Mouse (Mus musculus): Measurements from ENCODE around the gene Frmd5. TPM values are rescaled to one million over a fixed set of nuclear protein-coding genes. Genes with fewer than 3 reads are reported as not detected.
A peak's percentile ranks its signal among the peaks of the same experiment; 100 is the strongest.
"Not testable (repeated sequence)": the region's sequence is repeated elsewhere in the genome, so short reads cannot be mapped to it uniquely, and the experiment has no call there.

The Frmd5 gene
- polyA plus RNA-seq, 1 experiment from 2014 or later = 26.6 TPM

DNA sequence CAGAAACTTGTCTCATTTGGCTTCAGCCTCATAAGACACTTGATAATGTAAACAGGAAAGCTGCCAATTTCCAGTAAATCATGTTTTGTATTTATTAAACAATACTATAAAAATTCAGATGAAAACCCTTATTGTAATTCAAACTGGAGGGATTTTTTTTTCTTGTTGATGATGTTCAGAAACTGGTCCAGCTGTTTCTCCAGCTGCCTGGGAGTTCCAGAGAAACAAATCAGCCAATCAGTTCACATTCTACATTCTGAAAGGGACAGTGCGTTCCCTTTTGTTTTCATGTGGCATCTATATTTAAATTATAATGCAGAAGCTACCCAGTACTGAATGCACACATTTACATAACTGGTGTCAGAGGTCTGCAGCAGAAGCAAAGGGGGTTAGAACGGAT, 19.3 kb upstream of the Frmd5 start:
- Histone ChIP-seq H3K36me3 (ENCODE audit: control insufficient read depth, insufficient read depth, low read length) (no peaks in the 10 kb centered on the region), H3K9me3 (ENCODE audit: control insufficient read depth, low read length) (no peaks in the 10 kb centered on the region), H3K27ac (ENCODE audit: low read depth, low read length) (no peak overlapping the region), H3K4me2 (ENCODE audit: low read depth, low read length, severe bottlenecking) (no peak overlapping the region), H3K4me1 (replicated peaks; ENCODE audit: control insufficient read depth, insufficient read depth, low read length) (no peaks in the 10 kb centered on the region), H3K4me3 (ENCODE audit: low read depth, low read length) (no peak overlapping the region), H3K27me3 (ENCODE audit: control insufficient read depth, insufficient read depth, low read length) (no peaks in the 10 kb centered on the region), H3K9ac (ENCODE audit: low read length) (no peak overlapping the region)
- DNase-seq (ENCODE audit: low spot score) (no peak), ATAC-seq (replicated peaks; ENCODE audit: low FRiP score) (no peak)
- 54% methylated on average over 2 of the region's 2 CpGs for WGBS

GRCm38 (mm10) chr2:121824653-121825052, 17.8 kb upstream of the Frmd5 start:
- Histone ChIP-seq H3K4me1 (replicated peaks; ENCODE audit: control insufficient read depth, insufficient read depth, low read length) (no peaks in the 10 kb centered on the region), H3K27ac (ENCODE audit: low read depth, low read length) (no peak overlapping the region), H3K9me3 (ENCODE audit: control insufficient read depth, low read length) (no peaks in the 10 kb centered on the region), H3K4me2 (ENCODE audit: low read depth, low read length, severe bottlenecking) (no peak overlapping the region), H3K9ac (ENCODE audit: low read length) (no peak overlapping the region), H3K36me3 (ENCODE audit: control insufficient read depth, insufficient read depth, low read length) (no peaks in the 10 kb centered on the region), H3K27me3 (ENCODE audit: control insufficient read depth, insufficient read depth, low read length) (no peaks in the 10 kb centered on the region), H3K4me3 (ENCODE audit: low read depth, low read length) (no peak overlapping the region)
- WGBS = 76% methylated on average over 5 of the region's 5 CpGs
- DNase-seq (ENCODE audit: low spot score) (no peak), ATAC-seq (replicated peaks; ENCODE audit: low FRiP score) (no peak)

DNA sequence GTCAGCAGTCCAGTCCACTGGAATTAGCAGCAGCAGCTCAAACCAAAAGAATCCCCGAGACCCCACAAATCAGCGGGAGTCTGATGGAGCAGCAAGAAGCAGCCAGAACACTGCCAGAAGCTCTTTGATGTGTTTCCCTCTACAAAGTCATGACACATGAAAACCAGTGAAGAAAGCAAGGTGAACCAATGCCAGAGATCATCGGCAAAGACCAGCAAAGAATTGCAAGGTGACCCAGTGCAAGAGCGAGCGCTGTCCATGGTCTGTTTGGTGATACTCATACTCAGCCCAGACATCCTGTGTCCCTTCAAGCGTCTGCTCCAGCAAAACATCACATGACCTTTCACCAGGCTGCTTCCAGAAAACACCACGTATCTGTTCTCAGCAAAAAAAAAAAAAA, 14.9 kb upstream of the Frmd5 start:
- WGBS = 93% methylated on average over 7 of the region's 7 CpGs

DNA sequence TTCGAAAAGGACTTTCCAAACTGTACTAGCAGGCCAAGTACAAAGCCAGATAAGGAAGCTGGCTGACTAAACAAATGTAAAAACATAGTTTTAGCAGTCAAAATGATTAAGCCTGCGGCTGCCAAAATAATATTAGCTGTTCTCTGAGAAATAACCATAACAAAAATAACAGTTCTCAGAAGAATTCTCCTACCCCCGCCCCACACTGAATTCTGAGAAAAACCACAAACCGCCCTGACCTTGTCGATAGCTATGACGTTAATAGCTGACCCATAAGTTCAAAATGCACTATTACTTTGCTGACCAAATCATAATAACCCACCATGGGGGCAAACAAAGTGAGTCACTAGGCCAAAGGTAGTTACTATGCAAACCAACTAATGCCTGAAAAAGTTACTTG, 4.0 kb upstream of the Frmd5 start:
- not testable (repeated sequence) for H3K36me3 ChIP-seq (ENCODE audit: control insufficient read depth, insufficient read depth, low read length); H3K4me3 ChIP-seq (ENCODE audit: low read depth, low read length); H3K4me2 ChIP-seq (ENCODE audit: low read depth, low read length, severe bottlenecking); H3K9me3 ChIP-seq (ENCODE audit: control insufficient read depth, low read length); H3K27me3 ChIP-seq (ENCODE audit: control insufficient read depth, insufficient read depth, low read length); H3K9ac ChIP-seq (ENCODE audit: low read length); H3K4me1 ChIP-seq (replicated peaks; ENCODE audit: control insufficient read depth, insufficient read depth, low read length); H3K27ac ChIP-seq (ENCODE audit: low read depth, low read length); ATAC-seq (replicated peaks; ENCODE audit: low FRiP score); DNase-seq (ENCODE audit: low spot score)
- WGBS = 90% methylated on average over 6 of the region's 6 CpGs

More for the DNA sequence above, 14.9 kb upstream of the Frmd5 start:
- H3K9me3 ChIP-seq (ENCODE audit: control insufficient read depth, low read length) = no peaks in the 10 kb centered on the region
- H3K27ac ChIP-seq (ENCODE audit: low read depth, low read length) = no peak overlapping the region
- no peak overlapping the region for H3K9ac ChIP-seq (ENCODE audit: low read length)
- no peak for DNase-seq (ENCODE audit: low spot score)
- no peak for ATAC-seq (replicated peaks; ENCODE audit: low FRiP score)
- no peaks in the 10 kb centered on the region for H3K4me1 ChIP-seq (replicated peaks; ENCODE audit: control insufficient read depth, insufficient read depth, low read length)
- H3K36me3 ChIP-seq (ENCODE audit: control insufficient read depth, insufficient read depth, low read length) = no peaks in the 10 kb centered on the region
- no peak overlapping the region for H3K4me3 ChIP-seq (ENCODE audit: low read depth, low read length)
- no peak overlapping the region for H3K4me2 ChIP-seq (ENCODE audit: low read depth, low read length, severe bottlenecking)
- H3K27me3 ChIP-seq (ENCODE audit: control insufficient read depth, insufficient read depth, low read length) = no peaks in the 10 kb centered on the region

DNA sequence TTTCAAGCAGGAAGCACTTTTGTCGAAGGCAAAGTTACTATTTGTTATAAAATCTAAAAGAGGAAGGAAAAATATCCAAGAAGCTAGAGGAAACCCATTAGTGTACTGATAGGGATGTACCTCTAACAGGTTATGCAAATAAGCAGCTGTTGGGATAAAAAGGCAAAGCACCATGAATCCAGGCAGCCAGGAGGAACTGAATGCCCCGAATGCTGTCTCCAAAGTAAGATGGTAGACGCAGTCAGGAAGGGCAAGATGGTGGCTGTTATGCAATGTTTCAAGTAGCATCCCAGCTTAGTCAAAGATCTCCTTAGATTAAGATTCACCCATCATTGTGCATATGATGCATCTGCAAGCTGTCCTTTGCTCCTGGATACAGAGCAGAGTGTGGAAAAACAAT, 2.2 kb upstream of the Frmd5 start:
- Histone ChIP-seq H3K36me3 (ENCODE audit: control insufficient read depth, insufficient read depth, low read length) (no peaks in the 10 kb centered on the region), H3K27ac (ENCODE audit: low read depth, low read length) (no peak overlapping the region), H3K9me3 (ENCODE audit: control insufficient read depth, low read length) (no peaks in the 10 kb centered on the region), H3K4me1 (replicated peaks; ENCODE audit: control insufficient read depth, insufficient read depth, low read length) (peaks cover 9% of the 10 kb centered on the region; the same call in 1 of the 2 replicates), H3K4me2 (ENCODE audit: low read depth, low read length, severe bottlenecking) (no peak overlapping the region), H3K9ac (ENCODE audit: low read length) (no peak overlapping the region), H3K4me3 (ENCODE audit: low read depth, low read length) (no peak overlapping the region), H3K27me3 (ENCODE audit: control insufficient read depth, insufficient read depth, low read length) (no peaks in the 10 kb centered on the region)
- DNase-seq (ENCODE audit: low spot score) = no peak
- 86% methylated on average over 3 of the region's 3 CpGs for WGBS
- no peak for ATAC-seq (replicated peaks; ENCODE audit: low FRiP score)

DNA sequence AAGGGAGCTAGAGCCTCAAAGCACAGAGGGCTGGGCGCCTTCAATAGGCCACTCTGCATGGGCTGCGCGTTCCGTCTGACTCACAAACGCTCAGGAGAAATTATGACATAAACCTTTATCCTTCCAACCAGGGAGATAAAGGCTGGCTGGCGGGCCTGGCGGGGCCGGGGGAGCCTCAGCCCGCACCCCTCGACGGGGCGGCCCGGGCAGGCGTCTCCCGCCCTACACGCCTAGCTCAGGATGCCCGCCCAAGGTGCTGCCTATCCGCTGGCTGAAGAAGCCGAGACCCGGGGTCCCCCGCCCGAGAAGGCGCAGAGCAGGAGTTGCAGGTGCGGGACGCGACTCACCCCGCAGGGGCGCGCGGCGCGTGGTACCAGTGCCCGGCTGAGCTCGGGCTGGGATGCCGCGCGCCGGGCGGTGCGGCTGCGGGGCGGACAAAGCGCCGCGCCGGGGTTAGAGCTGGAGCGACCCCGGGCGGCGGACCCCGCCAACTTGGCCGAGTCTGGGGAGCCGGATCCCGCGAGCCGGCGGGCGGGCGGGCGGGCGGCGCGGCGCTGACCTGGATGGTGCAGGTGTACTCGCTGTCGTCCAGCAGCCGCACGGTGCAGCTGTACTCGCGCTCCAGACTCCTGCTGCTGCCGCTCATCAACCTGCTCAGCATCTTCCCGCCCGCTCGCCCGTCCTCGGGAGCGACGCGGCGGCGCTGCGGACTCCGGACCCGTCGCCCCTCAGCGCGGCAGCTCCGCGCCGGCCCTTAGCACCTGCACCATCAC, 530 bp downstream of the Frmd5 start:
- peak; percentile 85 for ATAC-seq (replicated peaks; ENCODE audit: low FRiP score)
- peak overlapping the region; percentile 81 for H3K4me3 ChIP-seq (ENCODE audit: low read depth, low read length)
- H3K4me1 ChIP-seq (replicated peaks; ENCODE audit: control insufficient read depth, insufficient read depth, low read length) = peaks cover 14% of the 10 kb centered on the region
- peak overlapping the region; percentile 79 for H3K27ac ChIP-seq (ENCODE audit: low read depth, low read length)
- DNase-seq (ENCODE audit: low spot score) = peak; percentile 83
- WGBS = under 1% methylated on average over 72 of the region's 90 CpGs
- no peaks in the 10 kb centered on the region for H3K9me3 ChIP-seq (ENCODE audit: control insufficient read depth, low read length)
- H3K9ac ChIP-seq (ENCODE audit: low read length) = peak overlapping the region; percentile 92
- peak overlapping the region; percentile 64 for H3K4me2 ChIP-seq (ENCODE audit: low read depth, low read length, severe bottlenecking)
- no peaks in the 10 kb centered on the region for H3K36me3 ChIP-seq (ENCODE audit: control insufficient read depth, insufficient read depth, low read length)
- H3K27me3 ChIP-seq (ENCODE audit: control insufficient read depth, insufficient read depth, low read length) = no peaks in the 10 kb centered on the region

DNA sequence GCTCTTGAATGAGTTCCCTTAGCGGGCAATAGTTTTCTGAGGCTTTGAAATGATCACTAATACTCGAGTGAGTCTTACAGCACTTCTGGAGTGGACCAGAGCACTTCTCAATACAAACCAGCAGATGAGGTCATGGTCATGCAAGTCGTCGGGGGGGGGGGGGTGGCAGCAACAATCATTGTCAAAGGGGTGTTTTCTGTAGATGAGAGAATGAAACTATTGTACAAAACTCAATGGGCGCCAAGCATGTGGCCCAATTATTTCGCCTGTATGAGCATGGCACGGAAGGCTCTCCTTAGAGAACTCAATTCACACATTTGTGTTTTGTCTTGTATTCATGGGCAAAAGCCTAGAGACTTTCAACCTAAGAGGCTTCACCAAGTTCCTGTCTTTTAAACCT, 7.8 kb downstream of the Frmd5 start:
- DNase-seq (ENCODE audit: low spot score) (no peak), ATAC-seq (replicated peaks; ENCODE audit: low FRiP score) (no peak)
- Histone ChIP-seq H3K4me3 (ENCODE audit: low read depth, low read length) (no peak overlapping the region), H3K27me3 (ENCODE audit: control insufficient read depth, insufficient read depth, low read length) (no peaks in the 10 kb centered on the region), H3K9ac (ENCODE audit: low read length) (no peak overlapping the region), H3K36me3 (ENCODE audit: control insufficient read depth, insufficient read depth, low read length) (no peaks in the 10 kb centered on the region; the same call in 1 of the 2 replicates), H3K9me3 (ENCODE audit: control insufficient read depth, low read length) (peaks cover 4% of the 10 kb centered on the region), H3K4me2 (ENCODE audit: low read depth, low read length, severe bottlenecking) (no peak overlapping the region), H3K27ac (ENCODE audit: low read depth, low read length) (no peak overlapping the region), H3K4me1 (replicated peaks; ENCODE audit: control insufficient read depth, insufficient read depth, low read length) (peaks cover 5% of the 10 kb centered on the region)
- 60% methylated on average over 7 of the region's 7 CpGs for WGBS

DNA sequence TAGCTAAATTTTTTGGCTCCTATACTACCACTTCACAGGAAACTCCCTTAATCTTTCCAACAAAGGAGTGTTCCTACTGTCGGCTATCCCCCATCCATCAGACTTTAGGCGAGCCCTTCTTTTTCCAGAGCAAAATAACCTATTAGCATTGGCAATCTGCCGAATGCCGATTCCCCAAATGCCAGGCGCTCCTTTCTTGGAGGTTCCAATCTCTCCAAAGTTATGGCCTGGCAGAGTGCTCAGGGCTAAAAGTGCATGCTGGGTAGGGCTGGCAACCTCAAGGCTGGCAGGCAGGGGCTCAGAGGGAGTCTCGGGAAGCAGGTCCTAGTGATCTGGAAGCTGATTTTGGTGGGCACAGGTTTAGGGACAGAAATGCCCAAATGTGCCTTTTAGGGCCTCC, 10.9 kb downstream of the Frmd5 start:
- H3K27ac ChIP-seq (ENCODE audit: low read depth, low read length) = no peak overlapping the region
- H3K9ac ChIP-seq (ENCODE audit: low read length) = no peak overlapping the region
- H3K9me3 ChIP-seq (ENCODE audit: control insufficient read depth, low read length) = peaks cover 4% of the 10 kb centered on the region
- no peaks in the 10 kb centered on the region; the same call in 1 of the 2 replicates for H3K36me3 ChIP-seq (ENCODE audit: control insufficient read depth, insufficient read depth, low read length)
- DNase-seq (ENCODE audit: low spot score) (no peak), ATAC-seq (replicated peaks; ENCODE audit: low FRiP score) (no peak)
- 96% methylated on average over 6 of the region's 6 CpGs for WGBS
- no peaks in the 10 kb centered on the region for H3K27me3 ChIP-seq (ENCODE audit: control insufficient read depth, insufficient read depth, low read length)
- no peak overlapping the region for H3K4me2 ChIP-seq (ENCODE audit: low read depth, low read length, severe bottlenecking)
- H3K4me3 ChIP-seq (ENCODE audit: low read depth, low read length) = no peak overlapping the region
- H3K4me1 ChIP-seq (replicated peaks; ENCODE audit: control insufficient read depth, insufficient read depth, low read length) = no peaks in the 10 kb centered on the region

GRCm38 (mm10) chr2:121789777-121790176, 17.1 kb downstream of the Frmd5 start:
- Histone ChIP-seq H3K4me2 (ENCODE audit: low read depth, low read length, severe bottlenecking) (no peak overlapping the region), H3K27ac (ENCODE audit: low read depth, low read length) (no peak overlapping the region), H3K9ac (ENCODE audit: low read length) (no peak overlapping the region), H3K4me1 (replicated peaks; ENCODE audit: control insufficient read depth, insufficient read depth, low read length) (no peaks in the 10 kb centered on the region), H3K36me3 (ENCODE audit: control insufficient read depth, insufficient read depth, low read length) (no peaks in the 10 kb centered on the region), H3K4me3 (ENCODE audit: low read depth, low read length) (no peak overlapping the region), H3K27me3 (ENCODE audit: control insufficient read depth, insufficient read depth, low read length) (no peaks in the 10 kb centered on the region), H3K9me3 (ENCODE audit: control insufficient read depth, low read length) (no peaks in the 10 kb centered on the region; the same call in 1 of the 2 replicates)
- DNase-seq (ENCODE audit: low spot score) (no peak), ATAC-seq (replicated peaks; ENCODE audit: low FRiP score) (no peak)
